Mouse (Mus musculus): Measurements from ENCODE around the gene Slc38a9.

- TF ChIP-seq CTCF (IDR thresholded peaks at IDR 0.05; ENCODE audit: insufficient read depth, low read depth, low read length) (no peak), POLR2A (IDR thresholded peaks at IDR 0.05; ENCODE audit: insufficient read depth, low read depth, low read length) (no peak)
These were observed 95.0 kb downstream of the Slc38a9 start for GRCm38 (mm10) chr13:112755507-112756010.

All from olfactory bulb, adult 2 months (tissue).